Mouse (Mus musculus): ENCODE measurements around the gene Olfr1277. TPM values are rescaled to one million over a fixed set of nuclear protein-coding genes. Genes with fewer than 3 reads are reported as not detected.

Olfr1277 gene
- not detected for total RNA-seq (2021)
- long read RNA-seq, experiment 1, result 0 reads
- long read RNA-seq, experiment 2, result 0 reads

DNA sequence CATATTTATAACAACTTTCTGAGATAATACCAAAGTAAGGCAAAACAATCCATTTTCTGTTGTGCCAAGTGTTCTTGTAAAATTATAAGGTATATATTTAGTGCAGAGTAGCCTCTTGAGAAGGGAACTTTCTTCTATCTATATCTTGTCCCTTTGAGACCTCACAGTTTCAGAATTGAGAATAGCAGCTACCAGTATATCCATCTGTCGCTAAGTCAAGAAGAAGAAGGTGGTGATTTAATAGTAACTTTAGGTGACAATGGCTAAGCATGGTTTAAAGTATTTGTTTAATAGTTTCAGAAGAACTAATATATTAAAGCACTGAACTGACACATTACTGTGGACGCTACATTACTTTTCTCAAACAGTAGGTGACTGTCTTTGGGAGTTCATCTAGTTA lies at the start of gene Olfr1277:
Gene Olfr1277, minus strand, starts transcription at position 101 of the 400 bp plus-strand sequence.
- DNase-seq (ENCODE audit: low spot score in 2 of 2), result no peak

DNA sequence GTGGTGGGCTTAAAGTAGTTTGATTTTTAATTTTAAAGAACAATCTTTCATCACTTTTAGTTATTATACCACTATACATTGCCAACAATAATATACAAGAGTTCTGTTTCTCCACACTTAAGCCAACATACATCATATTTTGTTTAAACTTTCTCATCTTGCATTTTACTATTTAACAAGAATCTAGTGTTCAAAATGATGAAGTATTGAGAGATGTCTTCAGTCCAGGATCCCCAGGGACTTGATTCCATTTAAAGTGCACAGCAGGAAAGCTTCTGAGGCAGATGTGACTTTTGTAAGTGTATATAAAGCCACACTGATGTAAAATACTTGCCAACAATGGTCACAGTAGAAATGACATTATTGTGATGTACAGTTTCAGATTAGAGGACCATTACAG lies 39.8 kb upstream of the Olfr1277 start, which contains the start of gene Olfr1280:
Gene Olfr1280, plus strand, starts transcription at position 301 of the 400 bp plus-strand sequence.
- no peak for DNase-seq (ENCODE audit: low spot score in 2 of 2)

DNA sequence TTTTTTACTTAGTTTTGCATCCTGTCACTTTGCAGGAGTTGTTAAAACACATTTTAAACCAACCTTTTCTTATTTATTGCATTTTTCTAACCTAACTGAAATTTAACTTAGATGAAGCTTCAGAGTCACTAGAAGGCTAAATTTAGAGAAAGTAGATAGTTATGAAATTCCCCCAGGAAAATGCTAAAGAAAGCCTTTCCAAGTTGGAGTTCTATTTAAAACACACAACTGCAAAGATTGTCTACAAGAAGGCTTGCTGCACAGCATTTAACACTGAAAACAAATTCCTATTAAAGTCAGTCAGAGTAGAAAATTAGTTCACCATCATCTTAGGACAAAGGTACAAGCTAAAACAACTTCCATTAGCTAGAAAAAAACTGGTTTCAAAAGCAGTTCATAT lies 26.5 kb upstream of the Olfr1277 start, which contains the start of gene Olfr1279:
Gene Olfr1279, plus strand, starts transcription at position 262 of the 400 bp plus-strand sequence.
- DNase-seq (ENCODE audit: low spot score in 2 of 2), result no peak

DNA sequence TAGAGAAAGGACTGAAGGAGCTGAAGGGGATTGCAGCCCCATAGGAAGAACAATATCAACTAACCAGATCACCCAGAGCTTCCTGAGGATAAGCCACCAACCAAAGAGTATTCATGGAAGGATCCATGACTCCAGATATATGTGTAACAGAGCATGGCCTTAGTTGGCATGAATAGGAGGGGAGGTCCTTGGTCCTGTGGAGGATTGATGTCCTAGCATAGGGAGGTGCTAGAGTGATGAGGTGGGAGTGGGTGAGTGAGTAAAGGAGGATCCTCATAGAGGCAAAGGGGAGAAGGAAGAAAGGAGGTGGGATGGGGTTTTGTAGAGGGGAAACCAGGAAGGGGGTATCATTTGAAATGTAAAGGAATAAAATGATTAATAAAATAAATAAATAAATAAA lies 24.6 kb upstream of the Olfr1277 start:
- no peak for DNase-seq (ENCODE audit: low spot score in 2 of 2)

DNA sequence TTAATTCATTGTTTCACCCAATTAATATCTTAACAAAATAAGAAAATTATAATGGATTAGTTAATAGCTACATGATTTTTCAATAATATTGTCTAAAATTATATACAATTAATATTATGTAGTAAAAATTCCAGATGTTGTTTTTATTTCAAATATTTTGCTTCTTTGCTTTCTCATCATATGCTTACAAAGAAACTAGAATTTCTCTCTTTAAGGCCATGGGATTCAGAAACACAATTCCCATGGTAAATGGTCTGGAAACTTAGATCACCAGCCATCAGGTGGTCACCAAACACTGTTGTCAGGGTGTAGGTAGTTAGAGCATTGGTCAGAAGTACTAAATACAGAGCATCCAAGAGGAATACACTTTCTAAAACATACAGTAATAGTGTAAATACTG lies 15.9 kb upstream of the Olfr1277 start, which contains the start of gene Olfr1278:
Gene Olfr1278, plus strand, starts transcription at position 301 of the 400 bp plus-strand sequence.
- no peak for DNase-seq (ENCODE audit: low spot score in 2 of 2)

DNA sequence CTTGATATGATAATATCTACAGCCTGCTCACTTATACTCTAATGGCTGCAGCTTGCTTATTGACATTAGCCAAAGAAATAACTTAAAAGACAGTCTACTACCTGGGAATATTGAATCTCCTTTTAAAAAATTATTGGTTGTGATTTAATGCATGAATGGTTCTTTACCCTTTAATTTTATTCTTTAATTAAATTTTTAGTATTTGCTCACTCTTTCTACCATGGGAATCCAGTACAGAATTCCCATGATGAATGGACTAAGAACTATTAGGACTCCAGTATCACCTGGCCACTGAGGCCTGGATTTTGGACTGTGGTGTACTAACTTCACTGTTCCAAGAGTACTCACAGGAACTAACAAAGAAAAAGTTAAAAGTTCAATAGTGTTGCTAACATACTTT lies 19.7 kb downstream of the Olfr1277 start, which contains the start of gene Olfr1276:
Gene Olfr1276, plus strand, starts transcription at position 301 of the 400 bp plus-strand sequence.
- no peak for DNase-seq (ENCODE audit: low spot score in 2 of 2)

DNA sequence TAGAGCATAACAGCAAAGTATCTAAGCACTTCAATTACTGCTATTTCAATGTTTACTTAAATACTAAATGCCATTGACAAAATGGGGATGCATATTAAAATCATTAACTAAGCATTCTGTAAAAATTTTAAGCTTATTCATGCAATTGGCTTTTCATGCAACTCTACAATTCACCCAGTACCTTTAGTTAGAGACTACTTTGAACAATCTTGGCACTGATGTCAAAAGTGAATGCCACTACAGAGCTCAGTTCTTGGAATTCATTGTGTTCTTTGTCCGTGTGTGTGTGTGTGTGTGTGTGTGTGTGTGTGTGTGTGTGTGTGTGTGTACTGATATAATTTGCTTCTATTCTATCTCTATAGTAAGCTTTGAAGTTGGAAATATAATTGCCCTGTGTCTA lies 38.7 kb downstream of the Olfr1277 start, which contains the start of gene Olfr1275:
Gene Olfr1275, minus strand, starts transcription at position 101 of the 400 bp plus-strand sequence.
- DNase-seq (ENCODE audit: low spot score in 2 of 2), result no peak

DNA sequence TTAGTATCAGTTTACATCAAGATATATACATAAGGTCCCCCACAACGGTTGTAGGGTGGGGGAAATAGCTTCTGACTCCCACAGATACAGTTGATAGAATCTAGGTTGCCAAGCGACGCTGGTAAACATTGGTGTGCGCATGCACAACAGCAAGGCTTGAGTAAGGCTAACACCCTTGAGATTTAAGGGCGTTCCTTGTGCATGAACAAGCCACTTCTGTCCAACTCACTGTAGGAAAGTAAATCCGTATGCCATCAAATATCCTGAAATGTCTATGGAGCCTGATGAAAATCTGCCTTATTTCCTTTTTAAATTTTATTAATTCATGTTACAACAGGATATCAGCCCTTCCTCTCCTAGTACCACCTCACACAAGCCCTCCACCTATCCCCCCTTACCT lies 44.4 kb downstream of the Olfr1277 start, which contains the start of gene 4930430A15Rik:
Gene 4930430A15Rik, minus strand, starts transcription at position 101 of the 400 bp plus-strand sequence.
- DNase-seq (ENCODE audit: low spot score in 2 of 2), result no peak

Other genes with a start within 250 kb of the Olfr1277 start
- not detected for gene Gm13941, start 168.1 kb downstream of the Olfr1277 start, total RNA-seq (2021)
- not detected for gene Gm15130, start 121.2 kb downstream of the Olfr1277 start, total RNA-seq (2021)
- not detected for gene 4930430A15Rik, start 44.5 kb downstream of the Olfr1277 start, total RNA-seq (2021)
- not detected for gene Olfr1275, start 38.8 kb downstream of the Olfr1277 start, total RNA-seq (2021)
- gene Olfr1276, start 19.6 kb downstream of the Olfr1277 start, total RNA-seq (2021), result not detected
- not detected for gene Olfr1278, start 16.0 kb upstream of the Olfr1277 start, total RNA-seq (2021)
- not detected for gene Olfr1279, start 26.5 kb upstream of the Olfr1277 start, total RNA-seq (2021)
- not detected for gene Olfr1280, start 39.9 kb upstream of the Olfr1277 start, total RNA-seq (2021)
- not detected for gene Olfr1281, start 52.4 kb upstream of the Olfr1277 start, total RNA-seq (2021)
- gene Olfr1282, start 62.0 kb upstream of the Olfr1277 start, total RNA-seq (2021), result not detected
- gene Olfr1283, start 92.7 kb upstream of the Olfr1277 start, total RNA-seq (2021), result not detected
- gene Olfr1284, start 101.4 kb upstream of the Olfr1277 start, total RNA-seq (2021), result not detected
- gene Olfr1286, start 149.0 kb upstream of the Olfr1277 start, total RNA-seq (2021), result not detected
- not detected for gene Olfr1287, start 175.0 kb upstream of the Olfr1277 start, total RNA-seq (2021)
- gene Olfr1288, start 200.0 kb upstream of the Olfr1277 start, total RNA-seq (2021), result not detected
- not detected for gene Olfr1289, start 206.7 kb upstream of the Olfr1277 start, total RNA-seq (2021)
- gene Olfr1290, start 219.7 kb upstream of the Olfr1277 start, total RNA-seq (2021), result not detected
- not detected for gene Olfr1291-ps1, start 223.1 kb upstream of the Olfr1277 start, total RNA-seq (2021)

All from left cerebral cortex, adult 18-20 months (tissue).